Mouse (Mus musculus): ENCODE results near the gene Zfp628.

DNA sequence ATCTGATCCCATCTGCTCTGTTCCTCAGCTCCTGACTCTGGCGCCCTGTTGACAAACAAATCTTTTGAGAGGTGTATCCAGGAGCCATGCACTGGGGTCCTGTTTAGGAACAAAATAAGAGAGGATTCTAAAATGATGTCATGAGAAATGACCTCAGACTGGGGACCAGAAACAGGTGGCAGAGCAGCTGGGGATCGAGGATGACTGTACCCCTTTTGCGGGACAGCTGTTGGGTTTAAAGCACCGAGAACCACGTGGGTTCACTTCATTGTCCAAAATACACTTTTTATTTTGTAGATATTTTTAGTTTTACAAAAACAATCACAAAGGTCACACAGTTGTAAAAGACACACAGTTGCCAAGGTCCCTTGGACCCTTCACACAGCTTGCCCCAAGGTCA, 50.0 kb downstream of the Zfp628 start:
- TF ChIP-seq CTCF (IDR thresholded peaks at IDR 0.05) (no peak), POLR2A (IDR thresholded peaks at IDR 0.05; ENCODE audit: insufficient read depth, low read depth, low read length) (no peak)

All from heart, adult 2 months (tissue).